Mouse (Mus musculus) urinary bladder, postnatal 36 days (tissue): ENCODE data around the gene She.
"Not testable (repeated sequence)": the region's sequence is repeated elsewhere in the genome, so short reads cannot be mapped to it uniquely, and the experiment has no call there.

Experiments
- DNase-seq, 2 experiments: peaks; one replicate each; pipeline ENCODE4 v3.0.0; 2022; ENCODE audit warnings: low spot score in 2 of 2, mixed read lengths in 1 of 2

She gene

GRCm38 (mm10) chr3:89830815-89831591, at the start of gene She:
TSS of gene She (plus strand) at chr3:89831370.
- no peak for DNase-seq

- no peak for DNase-seq
Measured at GRCm38 (mm10) chr3:89781640-89782039, 49.5 kb upstream of the She start.

GRCm38 (mm10) chr3:89784991-89785753, 46.0 kb upstream of the She start:
- peak; percentile 72 to 88 for DNase-seq

- DNase-seq, result no peak
Measured at GRCm38 (mm10) chr3:89786275-89786674, 44.9 kb upstream of the She start.

- DNase-seq, result no peak
Measured at GRCm38 (mm10) chr3:89788680-89789352, 42.4 kb upstream of the She start.

- DNase-seq, result no peak
Measured at GRCm38 (mm10) chr3:89794616-89795015, 36.6 kb upstream of the She start.

GRCm38 (mm10) chr3:89795746-89796145, 35.4 kb upstream of the She start:
- DNase-seq, result no peak

- DNase-seq, result no peak
Measured at GRCm38 (mm10) chr3:89796358-89796757, 34.8 kb upstream of the She start.

- DNase-seq, result no peak
Measured at GRCm38 (mm10) chr3:89798518-89798917, 32.7 kb upstream of the She start.

- DNase-seq, result no peak
Measured at GRCm38 (mm10) chr3:89799476-89799875, 31.7 kb upstream of the She start.

GRCm38 (mm10) chr3:89800078-89800477, 31.1 kb upstream of the She start:
- DNase-seq, result not testable (repeated sequence)

- no peak for DNase-seq
Measured at GRCm38 (mm10) chr3:89800774-89801506, 30.2 kb upstream of the She start.

GRCm38 (mm10) chr3:89801507-89801847, 29.7 kb upstream of the She start:
- no peak for DNase-seq

GRCm38 (mm10) chr3:89802876-89803275, 28.3 kb upstream of the She start:
- DNase-seq, result no peak

GRCm38 (mm10) chr3:89805179-89805578, 26.0 kb upstream of the She start:
- DNase-seq, result no peak

GRCm38 (mm10) chr3:89806751-89807150, 24.4 kb upstream of the She start:
- DNase-seq, result no peak

- DNase-seq, result no peak
Measured at GRCm38 (mm10) chr3:89807171-89807570, 24.0 kb upstream of the She start.

GRCm38 (mm10) chr3:89807881-89808280, 23.3 kb upstream of the She start:
- no peak for DNase-seq

- no peak for DNase-seq
Measured at GRCm38 (mm10) chr3:89808638-89809037, 22.5 kb upstream of the She start.

GRCm38 (mm10) chr3:89810841-89811240, 20.3 kb upstream of the She start:
- no peak for DNase-seq

GRCm38 (mm10) chr3:89812166-89812565, 19.0 kb upstream of the She start:
- no peak for DNase-seq

GRCm38 (mm10) chr3:89814051-89814450, 17.1 kb upstream of the She start:
- no peak for DNase-seq
